Mouse (Mus musculus) MEL (cell line): ENCODE results near the gene Fez2. TPM values are rescaled to one million over a fixed set of nuclear protein-coding genes. Genes with fewer than 3 reads are reported as not detected.

ENCODE experiments used
- DNase-seq: peaks from one replicate; pipeline ENCODE4 v3.0.0; 2011; ENCODE audit warnings: low read depth, low spot score
- H3K27ac ChIP-seq: 2 replicates; pipeline ENCODE4 v1.5.1; 2012; ENCODE audit warnings: low read depth, mild to moderate bottlenecking, control low read depth, low read length, moderate library complexity; ENCODE audit not compliant: control insufficient read depth
- H3K27me3 ChIP-seq, 2 experiments: fragments of 150-350 bp in 1 of 2; sonication (generic) in 1 of 2; 2 replicates each; pipeline ENCODE4 v1.6.1; 2012; ENCODE audit warnings: low read length in 2 of 2, mild to moderate bottlenecking in 2 of 2, improper control_type of control experiment in 1 of 2, moderate library complexity in 1 of 2; ENCODE audit not compliant: insufficient read depth in 2 of 2, control insufficient read depth in 1 of 2
- H3K36me3 ChIP-seq, 2 experiments: 2 replicates each; pipeline ENCODE4 v1.6.1; 2012 to 2014; ENCODE audit warnings: low read length in 2 of 2, improper control_type of control experiment in 1 of 2, inconsistent platforms in 1 of 2, mild to moderate bottlenecking in 1 of 2; ENCODE audit not compliant: insufficient read depth in 2 of 2, control insufficient read depth in 1 of 2
- H3K4me1 ChIP-seq, 2 experiments: fragments of 150-350 bp in 1 of 2; sonication (generic) in 1 of 2; 2 replicates each; pipeline ENCODE4 v1.6.1; 2012; ENCODE audit warnings: low read length in 2 of 2, improper control_type of control experiment in 1 of 2, mild to moderate bottlenecking in 1 of 2; ENCODE audit not compliant: insufficient read depth in 2 of 2, control insufficient read depth in 1 of 2
- H3K4me3 ChIP-seq, 2 experiments: fragments of 150-350 bp in 1 of 2; sonication (generic) in 1 of 2; 2 replicates each; pipeline ENCODE4 v1.5.1; 2012; ENCODE audit warnings: low read depth in 2 of 2, low read length in 2 of 2, mild to moderate bottlenecking in 2 of 2, moderate library complexity in 2 of 2, control low read depth in 1 of 2, improper control_type of control experiment in 1 of 2; ENCODE audit not compliant: control insufficient read depth in 1 of 2, insufficient read depth in 1 of 2
- H3K79me2 ChIP-seq: 2 replicates; pipeline ENCODE4 v1.6.1; 2012; ENCODE audit warnings: mild to moderate bottlenecking, low read length, moderate library complexity; ENCODE audit not compliant: control insufficient read depth, poor library complexity, insufficient read depth
- H3K9ac ChIP-seq: 2 replicates; pipeline ENCODE4 v1.6.1; 2012; ENCODE audit warnings: low read depth, mild to moderate bottlenecking, control low read depth, low read length, moderate library complexity; ENCODE audit not compliant: control insufficient read depth, poor library complexity, severe bottlenecking
- H3K9me3 ChIP-seq: fragments of 150-350 bp; sonication (generic); replicated peaks from 2 replicates; pipeline ENCODE4 v1.6.1; 2012; ENCODE audit warnings: mild to moderate bottlenecking, low read length, improper control_type of control experiment, moderate library complexity; ENCODE audit not compliant: insufficient read depth
- CTCF ChIP-seq, 3 experiments: IDR thresholded peaks in 2 of 3; conservative IDR thresholded peaks in 1 of 3; 2 replicates each; pipeline ENCODE4 v1.5.1; 2011 to 2012; ENCODE audit warnings: low read length in 3 of 3, low read depth in 2 of 3, mild to moderate bottlenecking in 2 of 3, improper control_type of control experiment in 1 of 3, inconsistent platforms in 1 of 3, mixed read lengths in 1 of 3, moderate library complexity in 1 of 3; ENCODE audit not compliant: control insufficient read depth in 1 of 3, insufficient read depth in 1 of 3, poor library complexity in 1 of 3, severe bottlenecking in 1 of 3
- E2F4 ChIP-seq: IDR thresholded peaks from 2 replicates; pipeline ENCODE4 v1.6.1; 2011; ENCODE audit warnings: low read depth, low read length, improper control_type of control experiment, borderline replicate concordance
- ETS1 ChIP-seq: IDR thresholded peaks from 2 replicates; pipeline ENCODE4 v1.6.1; 2012; ENCODE audit warnings: low read depth, mild to moderate bottlenecking, inconsistent platforms, low read length, improper control_type of control experiment, moderate library complexity
- GATA1 ChIP-seq: IDR thresholded peaks from 2 replicates; pipeline ENCODE4 v1.6.1; 2011; ENCODE audit warnings: low read depth, low read length, improper control_type of control experiment
- HCFC1 ChIP-seq: IDR thresholded peaks from 2 replicates; pipeline ENCODE4 v1.6.1; 2012; ENCODE audit warnings: low read depth, mild to moderate bottlenecking, inconsistent platforms, low read length, improper control_type of control experiment, moderate library complexity
- JUND ChIP-seq: IDR thresholded peaks from 2 replicates; pipeline ENCODE4 v1.6.1; 2011; ENCODE audit warnings: low read depth, mild to moderate bottlenecking, improper control_type of control experiment, low read length
- MAFK ChIP-seq: IDR thresholded peaks from 2 replicates; pipeline ENCODE4 v1.6.1; 2011; ENCODE audit warnings: low read depth, mild to moderate bottlenecking, low read length, improper control_type of control experiment, borderline replicate concordance
- MAX ChIP-seq: IDR thresholded peaks from 2 replicates; pipeline ENCODE4 v1.6.1; 2011; ENCODE audit warnings: low read length, improper control_type of control experiment
- MXI1 ChIP-seq: IDR thresholded peaks from 2 replicates; pipeline ENCODE4 v1.6.1; 2011; ENCODE audit warnings: mild to moderate bottlenecking, low read depth, low read length, improper control_type of control experiment
- MYB ChIP-seq: IDR thresholded peaks from 2 replicates; pipeline ENCODE4 v1.6.1; 2011; ENCODE audit warnings: mild to moderate bottlenecking, low read depth, low read length, improper control_type of control experiment
- MYC ChIP-seq: IDR thresholded peaks from 2 replicates; pipeline ENCODE4 v1.6.1; 2011; ENCODE audit warnings: low read depth, mild to moderate bottlenecking, low read length, improper control_type of control experiment, moderate library complexity
- POLR2A ChIP-seq, 2 experiments: IDR thresholded peaks; 2 replicates each; pipeline ENCODE4 v1.6.1; 2011 to 2012; ENCODE audit warnings: low read length in 2 of 2, mild to moderate bottlenecking in 2 of 2, control low read depth in 1 of 2, improper control_type of control experiment in 1 of 2, low read depth in 1 of 2, moderate library complexity in 1 of 2; ENCODE audit not compliant: control insufficient read depth in 1 of 2, insufficient read depth in 1 of 2, poor library complexity in 1 of 2
- RAD21 ChIP-seq: IDR thresholded peaks from 2 replicates; pipeline ENCODE4 v1.6.1; 2011; ENCODE audit warnings: mild to moderate bottlenecking, low read depth, low read length, improper control_type of control experiment
- RCOR1 ChIP-seq: IDR thresholded peaks from 2 replicates; pipeline ENCODE4 v1.6.1; 2012; ENCODE audit warnings: low read depth, mild to moderate bottlenecking, inconsistent platforms, low read length, improper control_type of control experiment
- SIN3A ChIP-seq: IDR thresholded peaks from 2 replicates; pipeline ENCODE4 v1.6.1; 2012; ENCODE audit warnings: low read length, improper control_type of control experiment, inconsistent platforms
- SMC3 ChIP-seq: IDR thresholded peaks from 2 replicates; pipeline ENCODE4 v1.6.1; 2011; ENCODE audit warnings: low read depth, low read length, improper control_type of control experiment
- TAL1 ChIP-seq: IDR thresholded peaks from 2 replicates; pipeline ENCODE4 v1.6.1; 2012; ENCODE audit warnings: mild to moderate bottlenecking, inconsistent platforms, low read length, moderate library complexity, mixed read lengths
- TBP ChIP-seq: IDR thresholded peaks from 2 replicates; pipeline ENCODE4 v1.8.0; 2011; ENCODE audit warnings: low read depth, low read length, improper control_type of control experiment
- UBTF ChIP-seq: IDR thresholded peaks from 2 replicates; pipeline ENCODE4 v1.6.1; 2012; ENCODE audit warnings: low read depth, mild to moderate bottlenecking, inconsistent platforms, low read length, improper control_type of control experiment, moderate library complexity, borderline replicate concordance; ENCODE audit not compliant: insufficient read depth
- USF1 ChIP-seq: IDR thresholded peaks from 2 replicates; pipeline ENCODE4 v1.6.1; 2014; ENCODE audit warnings: low read depth, mild to moderate bottlenecking, inconsistent platforms, low read length, improper control_type of control experiment, moderate library complexity
- USF2 ChIP-seq, 2 experiments: IDR thresholded peaks; 2 replicates each; pipeline ENCODE4 v1.6.1; 2011 to 2012; ENCODE audit warnings: improper control_type of control experiment in 2 of 2, low read length in 2 of 2, borderline replicate concordance in 1 of 2, inconsistent platforms in 1 of 2, low read depth in 1 of 2, mild to moderate bottlenecking in 1 of 2; ENCODE audit not compliant: insufficient read depth in 1 of 2
- ZC3H11A ChIP-seq: IDR thresholded peaks from 2 replicates; pipeline ENCODE4 v1.6.1; 2012; ENCODE audit warnings: low read depth, mild to moderate bottlenecking, inconsistent platforms, low read length, improper control_type of control experiment
- ZMIZ1 ChIP-seq: IDR thresholded peaks from 2 replicates; pipeline ENCODE4 v1.6.1; 2012; ENCODE audit warnings: low read depth, mild to moderate bottlenecking, inconsistent platforms, low read length, improper control_type of control experiment, moderate library complexity
- polyA plus RNA-seq, 2 experiments: library from polyadenylated mRNA; stranded (reverse) in 1 of 2; unstranded in 1 of 2; fragments of >175 nt in 1 of 2; fragments of >200 nt in 1 of 2; gene quantifications; 2 replicates each; pipeline versions ENCODE4 v1.2.1 to v1.2.4; 2012; ENCODE audit warnings: low replicate concordance in 2 of 2, low read depth in 1 of 2; ENCODE audit not compliant: insufficient read length in 2 of 2, insufficient read depth in 1 of 2, missing spikeins in 1 of 2
- total RNA-seq: library from RNA; depleted of rRNA; stranded (reverse); fragments of 300-350 nt; gene quantifications from 2 replicates; pipeline ENCODE4 v1.2.3, GENCODE M21; 2012

The Fez2 gene
- total and polyA plus RNA-seq, 3 experiments, result 11.7 to 17.4 TPM; not detected in 1

DNA sequence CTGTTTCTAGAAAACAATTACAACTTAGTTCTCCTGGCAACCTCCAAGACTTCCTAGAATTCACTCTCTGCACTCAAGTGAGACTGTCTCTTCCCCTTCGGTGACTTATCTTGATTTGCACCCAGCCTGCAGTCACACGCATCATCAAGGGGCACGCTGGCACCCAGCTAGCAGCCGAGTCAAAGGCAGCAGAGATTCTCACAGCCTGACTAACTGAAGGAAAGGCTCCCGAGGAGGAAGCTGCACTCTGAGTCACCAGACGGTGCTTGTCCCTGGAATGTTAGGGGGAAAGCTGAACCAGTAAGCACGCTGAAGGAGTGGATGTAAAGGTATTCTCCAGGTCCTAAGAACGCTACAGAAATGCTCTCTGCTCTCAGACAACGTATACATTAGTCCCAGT lies 30.3 kb downstream of the Fez2 start:
- H3K36me3 ChIP-seq, result no peaks in the 10 kb centered on the region
- DNase-seq, result no peak

DNA sequence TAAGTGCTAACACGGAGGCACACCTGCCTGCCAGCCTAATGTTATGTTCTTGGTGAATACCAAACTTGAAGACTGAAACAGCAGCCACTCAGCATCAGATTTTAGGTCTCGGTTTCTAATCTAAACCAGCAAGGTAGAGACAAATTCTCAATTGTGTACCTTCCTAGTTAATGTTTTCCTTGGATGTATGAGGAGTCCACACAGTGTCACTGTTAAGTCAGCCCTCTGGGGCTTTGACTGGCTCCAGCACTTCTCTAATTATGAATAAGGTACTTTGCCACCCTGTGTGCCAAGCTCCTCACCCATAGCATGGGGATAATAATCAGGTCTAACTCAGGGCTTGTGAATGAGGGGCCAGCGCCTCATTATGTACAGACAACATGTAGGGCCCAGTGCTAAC lies 35.6 kb downstream of the Fez2 start:
- Histone ChIP-seq H3K36me3 (no peaks in the 10 kb centered on the region), H3K27ac (no peak overlapping the region)

More for the DNA sequence above, 30.3 kb downstream of the Fez2 start:
- Histone ChIP-seq H3K9me3 (no peaks in the 10 kb centered on the region), H3K4me3 (no peak overlapping the region), H3K27me3 (no peaks in the 10 kb centered on the region), H3K27ac (no peak overlapping the region)
- TF ChIP-seq MAX (no peak), TBP (no peak), USF1 (no peak), POLR2A (IDR thresholded peaks at IDR 0.05; ENCODE audit: control insufficient read depth in 1 of 2, insufficient read depth in 1 of 2, low read depth in 1 of 2, low read length in 2 of 2, poor library complexity in 1 of 2) (no peak), MAFK (no peak), SMC3 (no peak), JUND (no peak), CTCF (IDR thresholded peaks at IDR 0.05 in 2 of 3, conservative IDR thresholded peaks at IDR 0.05 in 1 of 3; ENCODE audit: control insufficient read depth in 1 of 3, insufficient read depth in 1 of 3, low read depth in 2 of 3, low read length in 3 of 3, poor library complexity in 1 of 3, severe bottlenecking in 1 of 3) (no peak), RCOR1 (no peak), MYB (no peak), ETS1 (no peak), HCFC1 (no peak), GATA1 (no peak)
- TF ChIP-seq, all 39 proteins: peak for 0
- H3K79me2 ChIP-seq, result no peaks in the 10 kb centered on the region
- H3K9ac ChIP-seq, result no peak overlapping the region
- H3K4me1 ChIP-seq, result no peaks in the 10 kb centered on the region

More for the DNA sequence above, 35.6 kb downstream of the Fez2 start:
- no peaks in the 10 kb centered on the region for H3K4me1 ChIP-seq
- no peak overlapping the region for H3K4me3 ChIP-seq
- no peaks in the 10 kb centered on the region for H3K79me2 ChIP-seq
- no peaks in the 10 kb centered on the region for H3K27me3 ChIP-seq
- no peak for DNase-seq
- no peak for TF ChIP-seq TAL1
- no peak for TF ChIP-seq MYB
- TF ChIP-seq ZMIZ1, result no peak
- TF ChIP-seq UBTF, result no peak
- no peak for TF ChIP-seq USF1
- no peak for TF ChIP-seq SIN3A
- no peak for TF ChIP-seq RCOR1
- TF ChIP-seq MYC, result no peak
- no peak for TF ChIP-seq TBP
- no peak for TF ChIP-seq MAX
- TF ChIP-seq ZC3H11A, result no peak
- no peak for TF ChIP-seq MXI1
- TF ChIP-seq RAD21, result no peak
- TF ChIP-seq CTCF (IDR thresholded peaks at IDR 0.05 in 2 of 3, conservative IDR thresholded peaks at IDR 0.05 in 1 of 3; ENCODE audit: control insufficient read depth in 1 of 3, insufficient read depth in 1 of 3, low read depth in 2 of 3, low read length in 3 of 3, poor library complexity in 1 of 3, severe bottlenecking in 1 of 3), result no peak
- no peak for TF ChIP-seq USF2 (IDR thresholded peaks at IDR 0.05; ENCODE audit: borderline replicate concordance in 1 of 2, insufficient read depth in 1 of 2, low read depth in 1 of 2, low read length in 2 of 2)
- no peak for TF ChIP-seq E2F4
- no peak overlapping the region for H3K9ac ChIP-seq
- no peaks in the 10 kb centered on the region for H3K9me3 ChIP-seq
